Mouse (Mus musculus) embryonic facial prominence, embryonic 15.5 days (tissue): ENCODE results near the gene Wdfy3. TPM values are rescaled to one million over a fixed set of nuclear protein-coding genes. Genes with fewer than 3 reads are reported as not detected.

ENCODE experiments used
- ATAC-seq: fragments of 200-750 bp; cut with Nextera tagmentation; 2 replicates; pipeline ENCODE4 v1.8.0; 2017; ENCODE audit warnings: low read depth, moderate TSS enrichment; ENCODE audit not compliant: insufficient number of reproducible peaks, low FRiP score, low TSS enrichment
- H3K27ac ChIP-seq: fragments of 300-500 bp; sonication (generic); replicated peaks from 2 replicates; pipeline ENCODE4 v1.5.1; 2015; ENCODE audit warnings: mild to moderate bottlenecking, inconsistent platforms
- H3K27me3 ChIP-seq: fragments of 300-500 bp; sonication (generic); 2 replicates; pipeline ENCODE4 v1.6.1; 2015; ENCODE audit warnings: inconsistent platforms
- H3K36me3 ChIP-seq: fragments of 300-500 bp; sonication (generic); 2 replicates; pipeline ENCODE4 v1.6.1; 2015; ENCODE audit warnings: mild to moderate bottlenecking, inconsistent platforms
- H3K4me1 ChIP-seq: fragments of 300-500 bp; sonication (generic); 2 replicates; pipeline ENCODE4 v1.6.1; 2015; ENCODE audit warnings: inconsistent platforms
- H3K4me2 ChIP-seq: fragments of 300-500 bp; sonication (generic); replicated peaks from 2 replicates; pipeline ENCODE4 v1.6.1; 2015; ENCODE audit warnings: mild to moderate bottlenecking, inconsistent platforms
- H3K4me3 ChIP-seq: fragments of 300-500 bp; sonication (generic); replicated peaks from 2 replicates; pipeline ENCODE4 v1.5.1; 2015; ENCODE audit warnings: mild to moderate bottlenecking, inconsistent platforms
- H3K9ac ChIP-seq: fragments of 300-500 bp; sonication (generic); 2 replicates; pipeline ENCODE4 v1.6.1; 2015; ENCODE audit warnings: inconsistent platforms
- H3K9me3 ChIP-seq: fragments of 300-500 bp; sonication (generic); replicated peaks from 2 replicates; pipeline ENCODE4 v1.6.1; 2016; ENCODE audit warnings: inconsistent platforms
- WGBS: fragments of 180-500 bp; shearing (Covaris S2); methylation state at CpG from one replicate; pipeline ENCODE4 v1.1.7; 2015; 5-methylcytosine and 5-hydroxymethylcytosine counted together
- polyA plus RNA-seq: library from polyadenylated mRNA; unstranded; fragments of >200 nt; fragmentation: Nextera tagmentation; extraction: Ambion mirVana; gene quantifications from 2 replicates; pipeline ENCODE4 v1.2.1, GENCODE M21; 2015

The Wdfy3 gene
- polyA plus RNA-seq, 1 experiment from 2014 or later: 16.4 TPM

- Histone ChIP-seq H3K9ac (no peak overlapping the region), H3K36me3 (no peaks in the 10 kb centered on the region), H3K4me1 (peaks cover 9% of the 10 kb centered on the region), H3K27me3 (no peaks in the 10 kb centered on the region), H3K4me2 (no peak overlapping the region), H3K9me3 (no peaks in the 10 kb centered on the region), H3K27ac (no peak overlapping the region), H3K4me3 (no peak overlapping the region)
- ATAC-seq: no peak
- WGBS: 0% methylated on average over 1 of the region's 1 CpGs
Measured at GRCm38 (mm10) chr5:102074086-102074485, 4.4 kb upstream of the Wdfy3 start.

- peaks cover 18% of the 10 kb centered on the region for H3K4me1 ChIP-seq
- no peak overlapping the region for H3K9ac ChIP-seq
- 53% methylated on average over 4 of the region's 4 CpGs for WGBS
- H3K4me3 ChIP-seq: no peak overlapping the region
- no peak overlapping the region for H3K4me2 ChIP-seq
- H3K9me3 ChIP-seq: no peaks in the 10 kb centered on the region
- no peaks in the 10 kb centered on the region; the same call in 1 of the 2 replicates for H3K36me3 ChIP-seq
- no peak overlapping the region for H3K27ac ChIP-seq
- no peaks in the 10 kb centered on the region for H3K27me3 ChIP-seq
- no peak for ATAC-seq
Measured at GRCm38 (mm10) chr5:102072057-102072456, 2.3 kb upstream of the Wdfy3 start.

GRCm38 (mm10) chr5:102071241-102071640 is 1.5 kb upstream of the Wdfy3 start:
- Histone ChIP-seq H3K9ac (no peak overlapping the region), H3K36me3 (no peaks in the 10 kb centered on the region; the same call in 1 of the 2 replicates), H3K4me2 (no peak overlapping the region), H3K4me1 (peaks cover 20% of the 10 kb centered on the region), H3K27ac (no peak overlapping the region), H3K9me3 (no peaks in the 10 kb centered on the region), H3K4me3 (no peak overlapping the region), H3K27me3 (no peaks in the 10 kb centered on the region)
- 48% methylated on average over 3 of the region's 3 CpGs for WGBS
- ATAC-seq: no peak

GRCm38 (mm10) chr5:102070788-102071187 is 1.1 kb upstream of the Wdfy3 start:
- no peaks in the 10 kb centered on the region for H3K9me3 ChIP-seq
- WGBS: 10% methylated on average over 4 of the region's 4 CpGs
- H3K4me3 ChIP-seq: peak overlapping the region; percentile 91
- no peaks in the 10 kb centered on the region for H3K27me3 ChIP-seq
- H3K27ac ChIP-seq: no peak overlapping the region; the same call in 1 of the 2 replicates
- no peaks in the 10 kb centered on the region; the same call in 1 of the 2 replicates for H3K36me3 ChIP-seq
- no peak overlapping the region for H3K9ac ChIP-seq
- H3K4me2 ChIP-seq: peak overlapping the region; percentile 77
- ATAC-seq: no peak
- H3K4me1 ChIP-seq: peaks cover 20% of the 10 kb centered on the region

- Histone ChIP-seq H3K27me3 (no peaks in the 10 kb centered on the region), H3K9ac (peak overlapping the region; percentile 93), H3K9me3 (no peaks in the 10 kb centered on the region), H3K4me1 (peaks cover 20% of the 10 kb centered on the region), H3K4me2 (peak overlapping the region; percentile 77), H3K4me3 (peak overlapping the region; percentile 91), H3K27ac (peak overlapping the region; percentile 96), H3K36me3 (no peaks in the 10 kb centered on the region; the same call in 1 of the 2 replicates)
- ATAC-seq: no peak
- 6% methylated on average over 6 of the region's 6 CpGs for WGBS
Measured at GRCm38 (mm10) chr5:102070414-102070768, 670 bp upstream of the Wdfy3 start.

- Histone ChIP-seq H3K4me3 (peak overlapping the region; percentile 91), H3K27me3 (no peaks in the 10 kb centered on the region), H3K4me2 (peak overlapping the region; percentile 77), H3K27ac (peak overlapping the region; percentile 96), H3K4me1 (peaks cover 20% of the 10 kb centered on the region), H3K9me3 (no peaks in the 10 kb centered on the region), H3K9ac (peak overlapping the region; percentile 93), H3K36me3 (no peaks in the 10 kb centered on the region; the same call in 1 of the 2 replicates)
- WGBS: under 1% methylated on average over 85 of the region's 92 CpGs
- ATAC-seq: peak; percentile 86
Measured at GRCm38 (mm10) chr5:102069051-102069766, 512 bp downstream of the Wdfy3 start.

- H3K4me2 ChIP-seq: no peak overlapping the region
- H3K9me3 ChIP-seq: no peaks in the 10 kb centered on the region
- 82% methylated on average over 6 of the region's 6 CpGs for WGBS
- no peaks in the 10 kb centered on the region; the same call in 1 of the 2 replicates for H3K36me3 ChIP-seq
- no peak for ATAC-seq
- no peak overlapping the region for H3K27ac ChIP-seq
- H3K27me3 ChIP-seq: no peaks in the 10 kb centered on the region
- H3K4me3 ChIP-seq: no peak overlapping the region
- H3K9ac ChIP-seq: no peak overlapping the region
- H3K4me1 ChIP-seq: peaks cover 36% of the 10 kb centered on the region
Measured at GRCm38 (mm10) chr5:102066458-102066857, 3.3 kb downstream of the Wdfy3 start.

- WGBS: 49% methylated on average over 18 of the region's 18 CpGs
Measured at GRCm38 (mm10) chr5:102063013-102063752, 6.5 kb downstream of the Wdfy3 start.

GRCm38 (mm10) chr5:102061816-102062215 is 7.9 kb downstream of the Wdfy3 start:
- Histone ChIP-seq H3K9me3 (no peaks in the 10 kb centered on the region), H3K27me3 (no peaks in the 10 kb centered on the region), H3K4me1 (peaks cover 16% of the 10 kb centered on the region), H3K36me3 (no peaks in the 10 kb centered on the region), H3K9ac (no peak overlapping the region), H3K4me3 (no peak overlapping the region), H3K4me2 (no peak overlapping the region), H3K27ac (no peak overlapping the region)
- no peak for ATAC-seq
- WGBS: 56% methylated on average over 5 of the region's 5 CpGs

More at GRCm38 (mm10) chr5:102063013-102063752, 6.5 kb downstream of the Wdfy3 start:
- H3K9ac ChIP-seq: no peak overlapping the region
- H3K4me2 ChIP-seq: no peak overlapping the region
- H3K9me3 ChIP-seq: no peaks in the 10 kb centered on the region
- no peak overlapping the region for H3K4me3 ChIP-seq
- ATAC-seq: no peak
- peaks cover 27% of the 10 kb centered on the region for H3K4me1 ChIP-seq
- no peaks in the 10 kb centered on the region; the same call in 1 of the 2 replicates for H3K36me3 ChIP-seq
- no peak overlapping the region for H3K27ac ChIP-seq
- H3K27me3 ChIP-seq: no peaks in the 10 kb centered on the region

GRCm38 (mm10) chr5:102055946-102056345 is 13.8 kb downstream of the Wdfy3 start:
- Histone ChIP-seq H3K4me2 (no peak overlapping the region), H3K9ac (no peak overlapping the region), H3K4me3 (no peak overlapping the region), H3K36me3 (0 out of 2 replicates have a peak, but pooled peaks cover 3% of the 10 kb centered on the region), H3K27ac (no peak overlapping the region), H3K4me1 (peaks cover 19% of the 10 kb centered on the region), H3K27me3 (no peaks in the 10 kb centered on the region), H3K9me3 (no peaks in the 10 kb centered on the region)
- WGBS: 55% methylated on average over 7 of the region's 7 CpGs
- no peak for ATAC-seq

GRCm38 (mm10) chr5:102055130-102055641 is 14.5 kb downstream of the Wdfy3 start:
- ATAC-seq: no peak

More at GRCm38 (mm10) chr5:102055130-102055641, 14.5 kb downstream of the Wdfy3 start:
- no peak overlapping the region for H3K4me2 ChIP-seq
- no peaks in the 10 kb centered on the region for H3K9me3 ChIP-seq
- no peaks in the 10 kb centered on the region for H3K27me3 ChIP-seq
- no peak overlapping the region for H3K4me3 ChIP-seq
- no peak overlapping the region for H3K27ac ChIP-seq
- WGBS: 36% methylated on average over 3 of the region's 3 CpGs
- H3K9ac ChIP-seq: no peak overlapping the region
- 0 out of 2 replicates have a peak, but pooled peaks cover 3% of the 10 kb centered on the region for H3K36me3 ChIP-seq
- H3K4me1 ChIP-seq: peaks cover 19% of the 10 kb centered on the region
